Mouse (Mus musculus): ENCODE results near the gene Nme8. TPM values are rescaled to one million over a fixed set of nuclear protein-coding genes. Genes with fewer than 3 reads are reported as not detected.

Nme8 gene
- polyA plus RNA-seq (2012; rRNA removed), result not detected in 2 replicates

DNA sequence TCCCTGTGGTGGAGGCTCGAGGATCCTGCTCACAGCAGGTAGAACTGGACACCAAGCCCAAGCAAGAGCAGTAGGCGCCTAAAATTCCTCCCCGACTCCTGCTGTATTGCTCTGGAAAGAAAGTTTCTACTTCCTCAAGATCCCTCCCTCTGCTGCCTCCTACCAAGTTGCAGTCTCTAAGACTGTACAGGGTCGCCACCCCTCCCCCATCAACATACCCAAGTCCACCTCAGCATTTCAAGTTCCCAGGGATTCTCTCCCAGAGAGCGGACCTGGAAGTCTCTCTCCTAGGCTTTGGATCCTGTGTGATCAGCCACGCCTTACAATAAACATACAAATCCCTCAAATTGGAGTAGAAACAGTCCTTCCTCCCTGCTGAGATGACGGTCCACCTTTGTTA lies at the start of gene Nme8:
Gene Nme8, minus strand, starts transcription at position 5 of the 400 bp plus-strand sequence.
- Histone ChIP-seq H3K4me1 (replicated peaks; ENCODE audit: control insufficient read depth, insufficient read depth, low read length) (no peaks in the 10 kb centered on the region), H3K27ac (ENCODE audit: control insufficient read depth, insufficient read depth, low read length) (no peak within 1 kb of the TSS), H3K27me3 (ENCODE audit: control insufficient read depth, insufficient read depth, low read length) (no peaks in the 10 kb centered on the region), H3K4me3 (ENCODE audit: control insufficient read depth, insufficient read depth, low read length) (no peak within 1 kb of the TSS), H3K36me3 (ENCODE audit: control insufficient read depth, insufficient read depth, low read length) (no peaks in the 10 kb centered on the region)
- TF ChIP-seq POLR2A (IDR thresholded peaks at IDR 0.05; ENCODE audit: control insufficient read depth, extremely low read depth, insufficient read depth, low read length, poor library complexity) (no peak), CTCF (IDR thresholded peaks at IDR 0.05; ENCODE audit: borderline replicate concordance, control insufficient read depth, extremely low read depth, insufficient read depth, low read length, poor library complexity) (no peak)
- WGBS, result 74% methylated on average over 7 of the region's 7 CpGs
- DNase-seq, result no peak

DNA sequence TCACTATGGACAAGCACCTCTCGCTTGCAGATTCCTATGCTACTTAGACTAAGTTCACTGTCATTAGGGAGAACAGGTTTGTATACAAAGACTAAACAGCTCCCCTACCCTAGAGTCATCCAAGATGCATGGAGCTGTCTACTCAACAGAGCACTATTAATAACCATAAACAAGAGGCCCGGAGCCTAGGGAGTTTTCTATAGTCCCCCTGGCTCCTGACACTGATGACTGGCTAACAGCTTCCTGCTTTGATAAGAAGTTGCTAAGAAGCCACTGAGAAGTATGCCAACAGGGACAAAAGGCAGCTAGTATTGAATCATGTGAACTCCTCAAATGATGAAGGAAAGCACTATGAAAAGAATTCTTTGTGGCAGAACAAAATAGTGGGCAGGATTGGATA lies 48.1 kb upstream of the Nme8 start:
- TF ChIP-seq CTCF (IDR thresholded peaks at IDR 0.05; ENCODE audit: borderline replicate concordance, control insufficient read depth, extremely low read depth, insufficient read depth, low read length, poor library complexity) (no peak), POLR2A (IDR thresholded peaks at IDR 0.05; ENCODE audit: control insufficient read depth, extremely low read depth, insufficient read depth, low read length, poor library complexity) (no peak)
- Histone ChIP-seq H3K4me1 (replicated peaks; ENCODE audit: control insufficient read depth, insufficient read depth, low read length) (no peaks in the 10 kb centered on the region), H3K36me3 (ENCODE audit: control insufficient read depth, insufficient read depth, low read length) (no peaks in the 10 kb centered on the region), H3K27ac (ENCODE audit: control insufficient read depth, insufficient read depth, low read length) (no peak overlapping the region), H3K27me3 (ENCODE audit: control insufficient read depth, insufficient read depth, low read length) (no peaks in the 10 kb centered on the region), H3K4me3 (ENCODE audit: control insufficient read depth, insufficient read depth, low read length) (no peak overlapping the region)
- DNase-seq, result no peak
- 76% methylated on average over 2 of the region's 2 CpGs for WGBS

DNA sequence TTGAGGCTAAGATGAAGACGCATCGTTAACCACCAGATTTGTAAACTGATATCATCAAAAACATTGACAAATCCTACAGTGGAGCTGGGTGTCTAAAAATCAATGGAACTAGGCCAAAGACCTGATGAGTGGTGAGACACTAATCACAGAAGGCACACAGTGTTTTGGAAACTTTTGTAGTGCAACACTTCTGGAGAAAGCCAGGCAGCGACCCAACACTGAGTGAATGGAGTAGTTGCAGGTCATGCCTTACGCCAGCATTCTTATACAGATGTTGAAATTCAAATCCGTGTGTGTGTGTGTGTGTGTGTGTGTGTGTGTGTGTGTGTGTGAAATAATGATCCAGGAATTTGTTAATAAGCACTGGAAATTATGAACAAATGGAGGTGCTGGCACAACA lies 46.9 kb upstream of the Nme8 start:
- no peaks in the 10 kb centered on the region for H3K36me3 ChIP-seq (ENCODE audit: control insufficient read depth, insufficient read depth, low read length)
- DNase-seq, result no peak
- H3K27me3 ChIP-seq (ENCODE audit: control insufficient read depth, insufficient read depth, low read length), result no peaks in the 10 kb centered on the region
- no peaks in the 10 kb centered on the region for H3K4me1 ChIP-seq (replicated peaks; ENCODE audit: control insufficient read depth, insufficient read depth, low read length)
- H3K4me3 ChIP-seq (ENCODE audit: control insufficient read depth, insufficient read depth, low read length), result no peak overlapping the region
- 88% methylated on average over 5 of the region's 5 CpGs for WGBS
- no peak for TF ChIP-seq CTCF (IDR thresholded peaks at IDR 0.05; ENCODE audit: borderline replicate concordance, control insufficient read depth, extremely low read depth, insufficient read depth, low read length, poor library complexity)
- no peak for TF ChIP-seq POLR2A (IDR thresholded peaks at IDR 0.05; ENCODE audit: control insufficient read depth, extremely low read depth, insufficient read depth, low read length, poor library complexity)
- H3K27ac ChIP-seq (ENCODE audit: control insufficient read depth, insufficient read depth, low read length), result no peak overlapping the region

GRCm38 (mm10) chr13:19734597-19734996 lies 37.0 kb upstream of the Nme8 start:
- Histone ChIP-seq H3K36me3 (ENCODE audit: control insufficient read depth, insufficient read depth, low read length) (no peaks in the 10 kb centered on the region), H3K27ac (ENCODE audit: control insufficient read depth, insufficient read depth, low read length) (no peak overlapping the region), H3K4me1 (replicated peaks; ENCODE audit: control insufficient read depth, insufficient read depth, low read length) (no peaks in the 10 kb centered on the region), H3K4me3 (ENCODE audit: control insufficient read depth, insufficient read depth, low read length) (no peak overlapping the region), H3K27me3 (ENCODE audit: control insufficient read depth, insufficient read depth, low read length) (no peaks in the 10 kb centered on the region)
- no peak for TF ChIP-seq CTCF (IDR thresholded peaks at IDR 0.05; ENCODE audit: borderline replicate concordance, control insufficient read depth, extremely low read depth, insufficient read depth, low read length, poor library complexity)
- 95% methylated on average over 5 of the region's 5 CpGs for WGBS
- no peak for DNase-seq

DNA sequence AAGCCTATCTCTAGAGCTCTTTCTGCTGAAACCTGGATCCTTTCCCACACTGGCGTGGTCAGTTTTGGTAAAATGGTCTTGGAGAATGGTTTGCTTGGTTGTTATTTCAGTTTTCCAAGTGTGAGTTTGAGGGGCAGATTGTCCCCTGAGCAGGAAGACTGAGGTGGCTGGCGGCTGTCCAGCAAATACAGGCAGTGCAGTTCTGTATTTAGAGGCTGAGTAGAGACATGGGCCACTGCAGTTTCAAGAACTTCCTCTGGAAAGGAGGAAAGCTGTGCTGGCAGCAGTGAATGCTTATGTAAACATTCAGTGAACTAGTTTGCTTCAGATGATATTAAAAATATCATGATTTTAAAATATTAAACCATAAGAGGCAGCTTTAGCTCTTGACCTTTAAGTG lies 33.2 kb upstream of the Nme8 start:
- 53% methylated on average over 2 of the region's 2 CpGs for WGBS
- Histone ChIP-seq H3K4me1 (replicated peaks; ENCODE audit: control insufficient read depth, insufficient read depth, low read length) (no peaks in the 10 kb centered on the region), H3K27ac (ENCODE audit: control insufficient read depth, insufficient read depth, low read length) (no peak overlapping the region), H3K36me3 (ENCODE audit: control insufficient read depth, insufficient read depth, low read length) (no peaks in the 10 kb centered on the region), H3K27me3 (ENCODE audit: control insufficient read depth, insufficient read depth, low read length) (no peaks in the 10 kb centered on the region), H3K4me3 (ENCODE audit: control insufficient read depth, insufficient read depth, low read length) (no peak overlapping the region)
- DNase-seq, result no peak
- no peak for TF ChIP-seq CTCF (IDR thresholded peaks at IDR 0.05; ENCODE audit: borderline replicate concordance, control insufficient read depth, extremely low read depth, insufficient read depth, low read length, poor library complexity)
- no peak for TF ChIP-seq POLR2A (IDR thresholded peaks at IDR 0.05; ENCODE audit: control insufficient read depth, extremely low read depth, insufficient read depth, low read length, poor library complexity)

GRCm38 (mm10) chr13:19718954-19719353 lies 21.4 kb upstream of the Nme8 start:
- H3K4me1 ChIP-seq (replicated peaks; ENCODE audit: control insufficient read depth, insufficient read depth, low read length), result no peaks in the 10 kb centered on the region
- no peak for DNase-seq
- no peak overlapping the region for H3K27ac ChIP-seq (ENCODE audit: control insufficient read depth, insufficient read depth, low read length)
- H3K27me3 ChIP-seq (ENCODE audit: control insufficient read depth, insufficient read depth, low read length), result no peaks in the 10 kb centered on the region
- H3K4me3 ChIP-seq (ENCODE audit: control insufficient read depth, insufficient read depth, low read length), result no peak overlapping the region
- H3K36me3 ChIP-seq (ENCODE audit: control insufficient read depth, insufficient read depth, low read length), result no peaks in the 10 kb centered on the region
- no peak for TF ChIP-seq POLR2A (IDR thresholded peaks at IDR 0.05; ENCODE audit: control insufficient read depth, extremely low read depth, insufficient read depth, low read length, poor library complexity)
- TF ChIP-seq CTCF (IDR thresholded peaks at IDR 0.05; ENCODE audit: borderline replicate concordance, control insufficient read depth, extremely low read depth, insufficient read depth, low read length, poor library complexity), result no peak
- WGBS, result 17% methylated on average over 5 of the region's 5 CpGs

DNA sequence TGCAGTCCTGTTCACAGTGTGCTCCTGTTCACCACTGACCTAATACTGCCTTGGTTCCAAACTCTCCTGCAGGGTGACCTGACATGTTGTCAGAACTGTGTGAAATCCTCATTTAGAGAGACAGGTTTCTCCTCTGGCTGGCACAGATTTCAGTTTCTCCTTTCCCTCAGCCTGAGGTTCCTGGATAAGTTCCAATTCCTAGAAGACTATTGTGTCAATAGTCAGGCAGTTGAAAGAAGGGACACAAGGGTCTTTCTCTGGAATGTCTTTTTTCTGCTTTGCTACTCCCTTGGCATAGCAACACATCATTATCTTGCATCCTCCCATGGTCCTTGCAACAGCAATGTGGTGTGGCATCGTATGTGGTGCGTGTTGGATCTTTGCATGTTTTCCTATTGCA lies 19.6 kb upstream of the Nme8 start:
- H3K4me1 ChIP-seq (replicated peaks; ENCODE audit: control insufficient read depth, insufficient read depth, low read length), result no peaks in the 10 kb centered on the region
- H3K36me3 ChIP-seq (ENCODE audit: control insufficient read depth, insufficient read depth, low read length), result no peaks in the 10 kb centered on the region
- no peak for TF ChIP-seq POLR2A (IDR thresholded peaks at IDR 0.05; ENCODE audit: control insufficient read depth, extremely low read depth, insufficient read depth, low read length, poor library complexity)
- TF ChIP-seq CTCF (IDR thresholded peaks at IDR 0.05; ENCODE audit: borderline replicate concordance, control insufficient read depth, extremely low read depth, insufficient read depth, low read length, poor library complexity), result no peak
- 96% methylated on average over 2 of the region's 2 CpGs for WGBS
- no peak for DNase-seq
- H3K27ac ChIP-seq (ENCODE audit: control insufficient read depth, insufficient read depth, low read length), result no peak overlapping the region
- H3K4me3 ChIP-seq (ENCODE audit: control insufficient read depth, insufficient read depth, low read length), result no peak overlapping the region
- H3K27me3 ChIP-seq (ENCODE audit: control insufficient read depth, insufficient read depth, low read length), result no peaks in the 10 kb centered on the region
